ENCODE assay signal across 12 mouse cellular contexts in the genomic region with DNA sequence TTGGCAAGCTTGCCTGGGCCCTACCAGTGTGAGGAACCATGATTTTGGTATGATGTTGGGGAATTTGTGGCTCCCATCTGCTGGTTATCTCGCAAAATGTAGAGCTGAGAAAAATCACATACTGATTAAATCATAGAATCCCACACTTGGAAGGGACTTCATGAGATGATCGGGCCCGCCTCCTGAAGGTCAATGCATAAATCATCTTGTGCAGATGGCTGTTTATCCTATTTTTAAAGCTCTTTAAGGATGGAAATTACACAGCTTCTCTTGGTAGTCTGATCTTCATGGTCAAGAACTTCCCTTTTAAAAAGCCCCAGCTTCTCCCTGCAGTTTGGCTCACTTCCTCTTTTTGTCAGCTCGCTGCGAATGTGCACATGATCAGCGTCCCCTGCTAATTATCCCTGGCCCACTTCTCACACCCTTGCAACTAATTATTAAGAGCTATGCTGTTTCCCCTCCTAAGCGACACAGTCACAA. TPM values are rescaled to one million over a fixed set of nuclear protein-coding genes. Genes with fewer than 3 reads are reported as not detected.
DNase-seq lines count a peak whose midpoint lies in the region; ATAC-seq lines count a peak whose summit lies in the region.
"Had no signal": no experiment of that assay in that cellular context is flagged by ENCODE, and none has a peak within 500 bp of the region (broad histone marks: within the 10 kb centered on the region; RNA-seq: fewer than 3 reads in every experiment).

No protein-coding gene starts in this region.

- no peaks in the 10 kb centered on the region for H3K36me3 ChIP-seq in heart, embryonic 12.5 days
- H3K36me3 ChIP-seq in forebrain, embryonic 13.5 days (ENCODE audit: poor library complexity, severe bottlenecking) = no peaks in the 10 kb centered on the region
- H3K36me3 ChIP-seq: embryonic facial prominence, embryonic 13.5 days; heart, embryonic 10.5 days; neural tube, embryonic 13.5 days had no signal

- 74% methylated on average over 7 of the region's 7 CpGs for WGBS in heart, embryonic 12.5 days
- WGBS in forebrain, embryonic 13.5 days = 58% methylated on average over 7 of the region's 7 CpGs

- no peak for ATAC-seq in heart, embryonic 12.5 days (ENCODE audit: insufficient number of reproducible peaks, low FRiP score)
- ATAC-seq in forebrain, embryonic 13.5 days = peak; percentile 57; the same call in 1 of the 2 replicates

- H3K9ac ChIP-seq in heart, embryonic 12.5 days = no peak overlapping the region
- no peak overlapping the region for H3K9ac ChIP-seq in forebrain, embryonic 13.5 days
- H3K9ac ChIP-seq: embryonic facial prominence, embryonic 13.5 days; neural tube, embryonic 13.5 days had no signal

- no peaks in the 10 kb centered on the region for H3K9me3 ChIP-seq in heart, embryonic 12.5 days (replicated peaks)
- no peaks in the 10 kb centered on the region for H3K9me3 ChIP-seq in forebrain, embryonic 13.5 days (replicated peaks)
- H3K9me3 ChIP-seq: embryonic facial prominence, embryonic 13.5 days; heart, embryonic 10.5 days; neural tube, embryonic 13.5 days had no signal

- H3K4me1 ChIP-seq in heart, embryonic 12.5 days (replicated peaks) = no peaks in the 10 kb centered on the region
- H3K4me1 ChIP-seq in forebrain, embryonic 13.5 days = peaks cover 13% of the 10 kb centered on the region
- H3K4me1 ChIP-seq: embryonic facial prominence, embryonic 13.5 days; heart, embryonic 10.5 days; neural tube, embryonic 13.5 days had no signal

- H3K4me3 ChIP-seq in heart, embryonic 12.5 days = no peak overlapping the region
- H3K4me3 ChIP-seq in forebrain, embryonic 13.5 days = no peak overlapping the region
- H3K4me3 ChIP-seq: embryonic facial prominence, embryonic 13.5 days; heart, embryonic 10.5 days; neural tube, embryonic 13.5 days had no signal

- peak; percentile 26 for DNase-seq in heart, adult 8-10 months (ENCODE audit: low spot score)
- peak; percentile 12 to 15 for DNase-seq in lung, adult 18-20 months
- no peak for DNase-seq in lung, postnatal 10 days
- peak; percentile 29 for DNase-seq in skeletal muscle tissue, adult 2 months (ENCODE audit: low read depth, low spot score)
- DNase-seq in ovary, postnatal 10 days (ENCODE audit: low spot score) = no peak
- no peak for DNase-seq in urinary bladder, postnatal 25 days (ENCODE audit: low spot score)
- DNase-seq: thymus, adult 18-20 months had no signal

- H3K4me2 ChIP-seq in heart, embryonic 12.5 days = no peak overlapping the region
- no peak overlapping the region for H3K4me2 ChIP-seq in forebrain, embryonic 13.5 days
- H3K4me2 ChIP-seq: embryonic facial prominence, embryonic 13.5 days; neural tube, embryonic 13.5 days had no signal

- H3K27ac ChIP-seq in heart, embryonic 12.5 days (ENCODE audit: poor library complexity, severe bottlenecking) = no peak overlapping the region
- peak overlapping the region; percentile 57 for H3K27ac ChIP-seq in forebrain, embryonic 13.5 days
- H3K27ac ChIP-seq: embryonic facial prominence, embryonic 13.5 days; heart, embryonic 10.5 days; neural tube, embryonic 13.5 days had no signal

- H3K27me3 ChIP-seq in heart, embryonic 12.5 days (replicated peaks) = no peaks in the 10 kb centered on the region; the same call in 1 of the 2 replicates
- no peaks in the 10 kb centered on the region for H3K27me3 ChIP-seq in forebrain, embryonic 13.5 days
- H3K27me3 ChIP-seq: neural tube, embryonic 13.5 days had no signal

RNA-seq across cellular contexts. Expression of gene Gcg, which starts 23.2 kb away (rescaled TPM):
- not detected for total RNA-seq in heart, adult 8-10 months (2022)
- polyA plus RNA-seq in heart, embryonic 12.5 days (2016; fragmentation: Nextera tagmentation; extraction: Ambion mirVana) = not detected in 2 replicates
- polyA plus RNA-seq in forebrain, embryonic 13.5 days (2015; fragmentation: Nextera tagmentation; extraction: Ambion mirVana) = 1.4 and 1.9 TPM in 2 replicates
- polyA plus RNA-seq: embryonic facial prominence, embryonic 13.5 days; neural tube, embryonic 13.5 days had no signal

RNA-seq across cellular contexts. Expression of gene Dpp4, which starts 48.2 kb away (rescaled TPM):
- 1 to 10 TPM; 2.5 to 7.6 (median 4.0) TPM for total RNA-seq in heart, adult 8-10 months (2022)
- polyA plus RNA-seq in heart, embryonic 12.5 days (2016; fragmentation: Nextera tagmentation; extraction: Ambion mirVana) = 19.9 and 20.6 TPM in 2 replicates
- 0.47 and 0.56 TPM in 2 replicates for polyA plus RNA-seq in forebrain, embryonic 13.5 days (2015; fragmentation: Nextera tagmentation; extraction: Ambion mirVana)

Comparison
In these comparisons a context has a peak if more than half of its experiments do, and no peak if none do; other contexts are left out.
1. DNase-seq: peak in heart, adult 8-10 months (single experiment), lung, adult 18-20 months (2 of 2) and skeletal muscle tissue, adult 2 months (single experiment); none in lung, postnatal 10 days (single experiment), ovary, postnatal 10 days (single experiment) and urinary bladder, postnatal 25 days (single experiment).
2. RNA of gene Dpp4, which starts 48.2 kb away (polyA plus RNA-seq): 19.9 to 20.6 TPM in heart, embryonic 12.5 days; 0.47 to 0.56 TPM in forebrain, embryonic 13.5 days; every median in the first group is over 10 times any median in the second.